Mouse (Mus musculus) ovary, adult 10 weeks (tissue): Measurements from ENCODE around the gene 2210011C24Rik. TPM values are rescaled to one million over a fixed set of nuclear protein-coding genes. Genes with fewer than 3 reads are reported as not detected.

Source experiments
- polyA plus RNA-seq: library from polyadenylated mRNA; stranded (reverse); fragments of 350-450 nt; fragmentation: Illumina TruSeq; extraction: RNeasy Lipid Tissue Mini Kit (QIAGEN cat#74804); gene quantifications from one replicate; pipeline ENCODE4 v1.2.3, GENCODE M21; 2014

Gene 2210011C24Rik
- polyA plus RNA-seq: not detected

GRCm38 (mm10) chr8:84011705-84012498, at the start of gene 2210011C24Rik:
Gene 2210011C24Rik, minus strand, starts transcription at chr8:84012171.

GRCm38 (mm10) chr8:84044900-84045299, 32.9 kb upstream of the 2210011C24Rik start, which contains the start of gene Rln3:
Gene Rln3, minus strand, starts transcription at chr8:84045000.

GRCm38 (mm10) chr8:84042066-84042947, 30.3 kb upstream of the 2210011C24Rik start, which contains the start of gene Il27ra:
Gene Il27ra, minus strand, starts transcription at chr8:84042589.

GRCm38 (mm10) chr8:84021096-84021495, 9.1 kb upstream of the 2210011C24Rik start, which contains the start of gene Palm3:
Gene Palm3, plus strand, starts transcription at chr8:84021471.

GRCm38 (mm10) chr8:84001281-84002000, 10.5 kb downstream of the 2210011C24Rik start, which contains the start of gene 1700067K01Rik:
Gene 1700067K01Rik, plus strand, starts transcription at chr8:84001502.

GRCm38 (mm10) chr8:83997511-83998141, 14.3 kb downstream of the 2210011C24Rik start, which contains the start of gene Samd1:
Gene Samd1, plus strand, starts transcription at chr8:83997672.

GRCm38 (mm10) chr8:83972150-83973120, 39.5 kb downstream of the 2210011C24Rik start, which contains the start of gene Prkaca:
Gene Prkaca, plus strand, starts transcription at chr8:83972993.

Other genes starting within 250 kb of the 2210011C24Rik start
- 6.3 TPM for gene Adgrl1, start 112.1 kb downstream of the 2210011C24Rik start, polyA plus RNA-seq
- not detected for gene Gm10644, start 57.0 kb downstream of the 2210011C24Rik start, polyA plus RNA-seq
- 7.4 TPM for gene Asf1b, start 56.7 kb downstream of the 2210011C24Rik start, polyA plus RNA-seq
- gene Prkaca, start 39.2 kb downstream of the 2210011C24Rik start, polyA plus RNA-seq: 19.8 TPM
- gene Samd1, start 14.5 kb downstream of the 2210011C24Rik start, polyA plus RNA-seq: 2.7 TPM
- not detected for gene 1700067K01Rik, start 10.7 kb downstream of the 2210011C24Rik start, polyA plus RNA-seq
- gene Palm3, start 9.3 kb upstream of the 2210011C24Rik start, polyA plus RNA-seq: 2.5 TPM
- 0.14 TPM for gene Il27ra, start 30.4 kb upstream of the 2210011C24Rik start, polyA plus RNA-seq
- gene Rln3, start 32.8 kb upstream of the 2210011C24Rik start, polyA plus RNA-seq: not detected
- gene Gm10643, start 53.0 kb upstream of the 2210011C24Rik start, polyA plus RNA-seq: 3.0 TPM
- gene Rfx1, start 54.7 kb upstream of the 2210011C24Rik start, polyA plus RNA-seq: 0.68 TPM
- gene Dcaf15, start 92.6 kb upstream of the 2210011C24Rik start, polyA plus RNA-seq: 2.8 TPM
- gene Podnl1, start 113.8 kb upstream of the 2210011C24Rik start, polyA plus RNA-seq: 0.14 TPM
- gene Cc2d1a, start 135.8 kb upstream of the 2210011C24Rik start, polyA plus RNA-seq: 0.14 TPM
- not detected for gene 4930432K21Rik, start 135.9 kb upstream of the 2210011C24Rik start, polyA plus RNA-seq
- gene Nanos3, start 173.0 kb upstream of the 2210011C24Rik start, polyA plus RNA-seq: not detected
- not detected for gene Zswim4, start 224.9 kb upstream of the 2210011C24Rik start, polyA plus RNA-seq
- not detected for gene D8Ertd738e, start 237.5 kb upstream of the 2210011C24Rik start, polyA plus RNA-seq
- gene Mri1, start 245.2 kb upstream of the 2210011C24Rik start, polyA plus RNA-seq: 3.2 TPM